In the genomic region with DNA sequence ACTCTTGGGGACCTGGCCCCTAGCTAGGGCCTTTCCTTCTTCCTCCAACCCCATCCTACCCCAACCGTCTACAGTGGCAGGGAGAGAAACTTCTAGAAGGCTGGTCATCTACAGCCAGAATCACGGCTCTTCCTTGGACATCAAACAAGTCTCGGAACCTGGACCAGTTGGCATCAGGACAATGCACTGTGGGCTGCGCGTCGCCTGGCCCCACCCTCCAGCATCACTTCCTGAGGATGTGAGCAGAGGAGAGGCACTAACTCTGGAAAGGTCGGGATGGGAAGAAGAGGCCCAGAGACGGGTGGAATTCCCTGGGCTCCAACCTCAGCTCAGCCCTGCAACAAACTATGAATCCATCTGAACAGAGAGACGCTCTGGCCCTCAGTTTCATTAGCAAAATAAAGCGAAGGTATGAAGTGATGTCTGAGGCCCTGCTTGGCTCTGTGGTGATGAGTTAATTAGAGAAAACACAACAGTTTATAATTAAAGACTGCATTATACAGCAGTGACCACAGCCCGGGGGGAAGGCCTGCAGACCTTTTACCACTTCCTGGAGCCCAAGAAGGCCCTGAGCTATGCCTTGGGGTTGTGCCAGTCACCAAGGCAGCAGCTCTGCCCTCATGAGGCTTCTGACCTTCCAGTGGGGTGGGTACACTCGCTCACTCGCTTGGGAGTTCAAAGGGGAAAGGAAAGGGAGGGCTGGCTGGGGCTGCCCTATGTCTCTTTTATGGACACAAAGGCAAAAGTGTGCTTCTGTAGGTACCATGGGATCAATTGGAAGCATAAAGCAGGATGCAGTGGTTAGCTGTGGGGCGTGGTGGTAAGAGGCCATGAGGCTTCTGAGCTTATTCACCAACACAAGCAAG, we compare ENCODE assay signal across 8 mouse cellular contexts. TPM values are rescaled to one million over a fixed set of nuclear protein-coding genes. Genes with fewer than 3 reads are reported as not detected.
DNase-seq lines count a peak whose midpoint lies in the region; ATAC-seq and TF ChIP-seq lines count a peak whose summit lies in the region.

No protein-coding gene starts in this region.

- peak; percentile 34 for ATAC-seq in activated CD4-positive, CD25-positive, alpha-beta regulatory T cell, adult 4 months
- ATAC-seq in forebrain, embryonic 15.5 days (replicated peaks) = no peak
- ATAC-seq in hindbrain, embryonic 15.5 days (ENCODE audit: low FRiP score, low read depth) = no peak
- ATAC-seq in liver, embryonic 12.5 days = no peak

- peak; percentile 55 for TF ChIP-seq POLR2A in myocyte (IDR thresholded peaks at IDR 0.05; ENCODE audit: insufficient read length, low read depth)

- no peak overlapping the region for H3K9ac ChIP-seq in forebrain, embryonic 15.5 days (replicated peaks)
- no peak overlapping the region for H3K9ac ChIP-seq in hindbrain, embryonic 15.5 days
- H3K9ac ChIP-seq in liver, embryonic 12.5 days = peak overlapping the region; percentile 20; the same call in 1 of the 2 replicates

- no peaks in the 10 kb centered on the region for H3K27me3 ChIP-seq in forebrain, embryonic 15.5 days
- H3K27me3 ChIP-seq in hindbrain, embryonic 15.5 days = no peaks in the 10 kb centered on the region
- H3K27me3 ChIP-seq in liver, embryonic 12.5 days (replicated peaks) = no peaks in the 10 kb centered on the region
- no peaks in the 10 kb centered on the region for H3K27me3 ChIP-seq in myocyte (ENCODE audit: control insufficient read depth, insufficient read depth, insufficient read length)

- H3K27ac ChIP-seq in forebrain, embryonic 15.5 days (replicated peaks) = peak overlapping the region; percentile 58; the same call in 1 of the 2 replicates
- H3K27ac ChIP-seq in hindbrain, embryonic 15.5 days (replicated peaks) = no peak overlapping the region
- H3K27ac ChIP-seq in liver, embryonic 12.5 days = peak overlapping the region; percentile 52

- H3K79me2 ChIP-seq in myocyte (ENCODE audit: control insufficient read depth, insufficient read depth) = peaks cover 86% of the 10 kb centered on the region

- H3K4me3 ChIP-seq in forebrain, embryonic 15.5 days = 0 out of 2 replicates have a peak overlapping the region, but pooled peaks have one; percentile 53
- peak overlapping the region; percentile 40; the same call in 1 of the 2 replicates for H3K4me3 ChIP-seq in hindbrain, embryonic 15.5 days
- H3K4me3 ChIP-seq in liver, embryonic 12.5 days = no peak overlapping the region
- H3K4me3 ChIP-seq in myocyte = peak overlapping the region; percentile 88

- no peaks in the 10 kb centered on the region for H3K9me3 ChIP-seq in forebrain, embryonic 15.5 days
- H3K9me3 ChIP-seq in hindbrain, embryonic 15.5 days = no peaks in the 10 kb centered on the region
- no peaks in the 10 kb centered on the region for H3K9me3 ChIP-seq in liver, embryonic 12.5 days (replicated peaks)

- no peaks in the 10 kb centered on the region for H3K36me3 ChIP-seq in forebrain, embryonic 15.5 days
- H3K36me3 ChIP-seq in hindbrain, embryonic 15.5 days = no peaks in the 10 kb centered on the region
- H3K36me3 ChIP-seq in liver, embryonic 12.5 days = 0 out of 2 replicates have a peak, but pooled peaks cover 7% of the 10 kb centered on the region
- H3K36me3 ChIP-seq in myocyte (ENCODE audit: control insufficient read depth, insufficient read depth) = no peaks in the 10 kb centered on the region

- 56% methylated on average over 14 of the region's 14 CpGs for WGBS in forebrain, embryonic 15.5 days
- WGBS in hindbrain, embryonic 15.5 days = 60% methylated on average over 14 of the region's 14 CpGs
- WGBS in liver, embryonic 12.5 days (ENCODE audit: insufficient replicate concordance) = 54% methylated on average over 14 of the region's 14 CpGs

- no peak overlapping the region for H3ac ChIP-seq in myocyte (ENCODE audit: control insufficient read depth, insufficient read length)

- H3K4me1 ChIP-seq in forebrain, embryonic 15.5 days = peaks cover 83% of the 10 kb centered on the region
- H3K4me1 ChIP-seq in hindbrain, embryonic 15.5 days (replicated peaks) = peaks cover 87% of the 10 kb centered on the region
- H3K4me1 ChIP-seq in liver, embryonic 12.5 days = peaks cover 73% of the 10 kb centered on the region

- DNase-seq in embryo, embryonic 10 days (ENCODE audit: low spot score) = no peak
- DNase-seq in spleen, adult 12 weeks (ENCODE audit: low spot score) = no peak
- DNase-seq in embryo, embryonic 9.5 days (ENCODE audit: extremely low spot score) = no peak

- H3K4me2 ChIP-seq in forebrain, embryonic 15.5 days (replicated peaks) = peak overlapping the region; percentile 62
- peak overlapping the region; percentile 57 for H3K4me2 ChIP-seq in hindbrain, embryonic 15.5 days
- H3K4me2 ChIP-seq in liver, embryonic 12.5 days = peak overlapping the region; percentile 81
- H3K4me2 ChIP-seq in myocyte (ENCODE audit: low read depth) = peak overlapping the region; percentile 90

TF ChIP-seq in myocyte, 11 proteins besides CTCF, POLR2A, EP300 and RAD21:
- no peak for TF ChIP-seq CEBPB (IDR thresholded peaks at IDR 0.05; ENCODE audit: insufficient read depth, poor library complexity, severe bottlenecking)
- no peak for TF ChIP-seq USF1 (IDR thresholded peaks at IDR 0.05; ENCODE audit: low read depth)
- no peak for TF ChIP-seq TCF3 (IDR thresholded peaks at IDR 0.05; ENCODE audit: insufficient read length, low read depth)
- no peak for TF ChIP-seq REST (IDR thresholded peaks at IDR 0.05; ENCODE audit: insufficient read depth, insufficient read length)
- peak; percentile 49 for TF ChIP-seq POLR2AphosphoS2 (IDR thresholded peaks at IDR 0.05; ENCODE audit: insufficient read length, low read depth)
- TF ChIP-seq MAX (IDR thresholded peaks at IDR 0.05; ENCODE audit: low read depth) = no peak
- no peak for TF ChIP-seq MYOG (IDR thresholded peaks at IDR 0.05; ENCODE audit: control insufficient read depth in 1 of 3, insufficient read depth in 1 of 3, insufficient read length in 2 of 3, low read depth in 2 of 3)
- TF ChIP-seq MYOD1 (IDR thresholded peaks at IDR 0.05; ENCODE audit: control insufficient read depth in 1 of 3, insufficient read length in 2 of 3, low read depth in 2 of 3) = no peak

RNA-seq across cellular contexts. Expression of a gene that starts 51.8 kb away (rescaled TPM):
- 100 to 1,000 TPM in 1 of 2 experiments, 10 to 100 TPM in 1; 95.8 to 109 TPM for polyA plus RNA-seq in activated CD4-positive, CD25-positive, alpha-beta regulatory T cell, adult 4 months (2017; shearing (Covaris generic))
- polyA plus RNA-seq in forebrain, embryonic 15.5 days (2015; fragmentation: Nextera tagmentation; extraction: Ambion mirVana) = 83.1 and 88.6 TPM in 2 replicates
- 51.8 and 59.6 TPM in 2 replicates for polyA plus RNA-seq in hindbrain, embryonic 15.5 days (2015; fragmentation: Nextera tagmentation; extraction: Ambion mirVana)
- 19.3 and 20.6 TPM in 2 replicates for polyA plus RNA-seq in liver, embryonic 12.5 days (2016; fragmentation: Nextera tagmentation; extraction: Ambion mirVana)
- polyA plus RNA-seq in myocyte (2012; fragmentation: generic; extraction: Trizol) = 21.1 TPM
